Mouse (Mus musculus) lung, postnatal 4 days (tissue): ENCODE measurements around the gene Bpifa1.
"Not testable (repeated sequence)": the region's sequence is repeated elsewhere in the genome, so short reads cannot be mapped to it uniquely, and the experiment has no call there.

ENCODE experiments used
- DNase-seq, 2 experiments: peaks; one replicate each; pipeline ENCODE4 v3.0.0; 2021

Gene Bpifa1

GRCm38 (mm10) chr2:154142580-154142979 is at the start of gene Bpifa1:
Bpifa1 (plus strand) TSS chr2:154142880.
- no peak for DNase-seq

GRCm38 (mm10) chr2:154097734-154098133 is 44.9 kb upstream of the Bpifa1 start:
- no peak for DNase-seq

GRCm38 (mm10) chr2:154117381-154117780 is 25.3 kb upstream of the Bpifa1 start:
- DNase-seq: peak; percentile 9 to 36

- DNase-seq: no peak
Observed at GRCm38 (mm10) chr2:154130120-154130519, 12.6 kb upstream of the Bpifa1 start, which contains the start of gene Bpifa3. Bpifa3 (plus strand) TSS chr2:154130336.

GRCm38 (mm10) chr2:154143735-154144134 is 1.1 kb downstream of the Bpifa1 start:
- DNase-seq: no peak

- no peak for DNase-seq
Observed at GRCm38 (mm10) chr2:154147496-154147895, 4.8 kb downstream of the Bpifa1 start.

GRCm38 (mm10) chr2:154158433-154158832 is 15.8 kb downstream of the Bpifa1 start:
- peak in 1 of 2 experiments; percentile 44 for DNase-seq

GRCm38 (mm10) chr2:154162307-154162706 is 19.6 kb downstream of the Bpifa1 start, which contains the start of gene Bpifa5:
Bpifa5 (plus strand) TSS chr2:154162607.
- no peak for DNase-seq

GRCm38 (mm10) chr2:154163306-154163705 is 20.6 kb downstream of the Bpifa1 start:
- DNase-seq: no peak

- DNase-seq: peak in 1 of 2 experiments; percentile 31
Observed at GRCm38 (mm10) chr2:154169172-154169571, 26.5 kb downstream of the Bpifa1 start.

GRCm38 (mm10) chr2:154171621-154172020 is 28.9 kb downstream of the Bpifa1 start:
- DNase-seq: no peak

- peak in 1 of 2 experiments; percentile 56 for DNase-seq
Observed at GRCm38 (mm10) chr2:154173313-154173712, 30.6 kb downstream of the Bpifa1 start.

GRCm38 (mm10) chr2:154181900-154182299 is 39.2 kb downstream of the Bpifa1 start:
- DNase-seq: not testable (repeated sequence)

- not testable (repeated sequence) for DNase-seq
Observed at GRCm38 (mm10) chr2:154183061-154183460, 40.4 kb downstream of the Bpifa1 start.

GRCm38 (mm10) chr2:154185319-154185718 is 42.6 kb downstream of the Bpifa1 start:
- peak; percentile 34 to 63 for DNase-seq

- DNase-seq: no peak
Observed at GRCm38 (mm10) chr2:154185748-154186147, 43.1 kb downstream of the Bpifa1 start.

GRCm38 (mm10) chr2:154187468-154187867 is 44.8 kb downstream of the Bpifa1 start:
- DNase-seq: no peak

- no peak for DNase-seq
Observed at GRCm38 (mm10) chr2:154189877-154190434, 47.3 kb downstream of the Bpifa1 start.

GRCm38 (mm10) chr2:154190546-154191258 is 48.0 kb downstream of the Bpifa1 start, which contains the start of gene Bpifb1:
Bpifb1 (plus strand) TSS chr2:154190818.
- DNase-seq: no peak

GRCm38 (mm10) chr2:154192141-154192540 is 49.5 kb downstream of the Bpifa1 start:
- DNase-seq: no peak

GRCm38 (mm10) chr2:154193071-154193470 is 50.4 kb downstream of the Bpifa1 start:
- no peak for DNase-seq

GRCm38 (mm10) chr2:154193994-154194504 is 51.4 kb downstream of the Bpifa1 start:
- no peak for DNase-seq

- DNase-seq: no peak
Observed at GRCm38 (mm10) chr2:154197036-154197435, 54.4 kb downstream of the Bpifa1 start.
